In the genomic region with DNA sequence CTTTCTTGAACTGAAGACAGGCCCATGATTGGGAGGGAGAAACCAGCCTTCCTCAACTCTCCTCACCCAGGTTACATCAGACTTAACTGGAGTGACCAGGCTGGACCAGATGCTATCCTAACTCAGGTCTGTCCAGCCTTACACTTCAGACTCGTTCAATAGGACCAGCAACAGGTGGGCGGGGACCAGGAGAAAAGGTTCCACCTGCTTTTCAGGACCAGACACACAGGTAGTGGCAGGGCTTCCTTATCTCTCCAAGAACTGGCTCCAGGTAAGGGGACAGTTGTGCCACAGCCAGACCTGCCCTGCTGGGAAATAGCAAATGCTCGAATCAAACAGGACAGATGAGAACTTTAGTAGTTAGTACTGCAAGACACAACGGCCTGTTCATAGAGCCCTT, we compare ENCODE assay signal across 10 mouse cellular contexts.
DNase-seq lines count a peak whose midpoint lies in the region; ATAC-seq and TF ChIP-seq lines count a peak whose summit lies in the region.
"Had no signal": no experiment of that assay in that cellular context is flagged by ENCODE, and none has a peak within 500 bp of the region (broad histone marks: within the 10 kb centered on the region; RNA-seq: fewer than 3 reads in every experiment).

No protein-coding gene starts in this region.

- H3K9me3 ChIP-seq in heart, embryonic 15.5 days (replicated peaks), result no peaks in the 10 kb centered on the region
- no peaks in the 10 kb centered on the region for H3K9me3 ChIP-seq in lung, embryonic 16.5 days (ENCODE audit: control insufficient read depth, low read length)
- no peaks in the 10 kb centered on the region for H3K9me3 ChIP-seq in embryonic facial prominence, embryonic 14.5 days (ENCODE audit: control insufficient read depth, low read length)
- H3K9me3 ChIP-seq in limb, embryonic 14.5 days (ENCODE audit: control insufficient read depth, low read length), result no peaks in the 10 kb centered on the region

- H3K4me2 ChIP-seq in heart, embryonic 15.5 days, result peak overlapping the region; percentile 56
- H3K4me2 ChIP-seq in lung, embryonic 16.5 days (ENCODE audit: low read depth, low read length), result peak overlapping the region; percentile 56
- peak overlapping the region; percentile 49 for H3K4me2 ChIP-seq in embryonic facial prominence, embryonic 14.5 days (ENCODE audit: low read depth, low read length)
- 0 out of 2 replicates have a peak overlapping the region, but pooled peaks have one; percentile 22 for H3K4me2 ChIP-seq in limb, embryonic 14.5 days (replicated peaks; ENCODE audit: low read depth, low read length, severe bottlenecking)

- no peak overlapping the region for H3K27ac ChIP-seq in heart, embryonic 15.5 days
- H3K27ac ChIP-seq in lung, embryonic 16.5 days (ENCODE audit: low read length), result no peak overlapping the region
- H3K27ac ChIP-seq in embryonic facial prominence, embryonic 14.5 days (replicated peaks; ENCODE audit: low read depth, low read length), result no peak overlapping the region
- H3K27ac ChIP-seq in limb, embryonic 14.5 days (replicated peaks; ENCODE audit: low read depth, low read length), result no peak overlapping the region

- peaks cover 42% of the 10 kb centered on the region for H3K4me1 ChIP-seq in heart, embryonic 15.5 days (replicated peaks)
- peaks cover 31% of the 10 kb centered on the region for H3K4me1 ChIP-seq in lung, embryonic 16.5 days (replicated peaks; ENCODE audit: control insufficient read depth, insufficient read depth, low read length)
- peaks cover 11% of the 10 kb centered on the region for H3K4me1 ChIP-seq in embryonic facial prominence, embryonic 14.5 days (ENCODE audit: control insufficient read depth, insufficient read depth, low read length)
- H3K4me1 ChIP-seq in limb, embryonic 14.5 days (ENCODE audit: control insufficient read depth, insufficient read depth, low read length), result peaks cover 25% of the 10 kb centered on the region

- H3K4me3 ChIP-seq in heart, embryonic 15.5 days, result peak overlapping the region; percentile 58; the same call in 1 of the 2 replicates
- H3K4me3 ChIP-seq in lung, embryonic 16.5 days (ENCODE audit: low read length), result peak overlapping the region; percentile 44
- H3K4me3 ChIP-seq in embryonic facial prominence, embryonic 14.5 days (ENCODE audit: low read depth, low read length), result no peak overlapping the region
- no peak overlapping the region for H3K4me3 ChIP-seq in limb, embryonic 14.5 days (replicated peaks; ENCODE audit: low read length)

- TF ChIP-seq POLR2A in limb, embryonic 14.5 days (IDR thresholded peaks at IDR 0.05; ENCODE audit: borderline replicate concordance, extremely low read depth, insufficient read depth, insufficient read length), result no peak

- no peak for DNase-seq in heart, postnatal 14 days
- no peak for DNase-seq in lung, adult 18-20 months
- DNase-seq in embryonic facial prominence, embryonic 14.5 days (ENCODE audit: low spot score), result no peak
- no peak for DNase-seq in limb, embryonic 14.5 days (ENCODE audit: low spot score)
- DNase-seq in adrenal gland, postnatal 4 days (ENCODE audit: low spot score in 2 of 2), result no peak
- no peak for DNase-seq in kidney, postnatal 4 days
- DNase-seq: kidney, adult 9 months had no signal

- WGBS in heart, embryonic 15.5 days, result 64% methylated on average over 4 of the region's 4 CpGs
- 60% methylated on average over 4 of the region's 4 CpGs for WGBS in lung, embryonic 16.5 days
- WGBS in embryonic facial prominence, embryonic 14.5 days, result 71% methylated on average over 4 of the region's 4 CpGs
- WGBS in limb, embryonic 14.5 days, result 71% methylated on average over 4 of the region's 4 CpGs

- no peaks in the 10 kb centered on the region for H3K27me3 ChIP-seq in heart, embryonic 15.5 days
- H3K27me3 ChIP-seq in lung, embryonic 16.5 days (ENCODE audit: control insufficient read depth, insufficient read depth, low read depth, low read length), result no peaks in the 10 kb centered on the region
- no peaks in the 10 kb centered on the region for H3K27me3 ChIP-seq in embryonic facial prominence, embryonic 14.5 days (replicated peaks; ENCODE audit: control insufficient read depth, insufficient read depth, low read length)
- H3K27me3 ChIP-seq in limb, embryonic 14.5 days (ENCODE audit: control insufficient read depth, insufficient read depth, low read length), result no peaks in the 10 kb centered on the region

- no peak overlapping the region for H3K9ac ChIP-seq in heart, embryonic 15.5 days
- H3K9ac ChIP-seq in lung, embryonic 16.5 days (ENCODE audit: low read length), result no peak overlapping the region
- H3K9ac ChIP-seq in embryonic facial prominence, embryonic 14.5 days (ENCODE audit: low read depth, low read length), result no peak overlapping the region
- no peak overlapping the region for H3K9ac ChIP-seq in limb, embryonic 14.5 days (ENCODE audit: low read depth, low read length, severe bottlenecking)

- intact Hi-C loops in heart, postnatal 14 days (cut with DNase I), result loop anchor here (2.0 kb wide), 1 partner anchor 31 kb away; no protein-coding TSS in a partner anchor

- ATAC-seq in heart, embryonic 15.5 days (replicated peaks; ENCODE audit: insufficient number of reproducible peaks, insufficient read depth, low FRiP score, low read depth), result no peak
- no peak for ATAC-seq in lung, embryonic 16.5 days (ENCODE audit: low read depth)
- no peak for ATAC-seq in embryonic facial prominence, embryonic 14.5 days (ENCODE audit: low read depth)
- no peak for ATAC-seq in limb, embryonic 14.5 days (ENCODE audit: low FRiP score, low read depth)
- ATAC-seq: activated CD4-positive, CD25-positive, alpha-beta regulatory T cell, adult 4 months had no signal

- no peaks in the 10 kb centered on the region for H3K36me3 ChIP-seq in heart, embryonic 15.5 days
- no peaks in the 10 kb centered on the region for H3K36me3 ChIP-seq in lung, embryonic 16.5 days (ENCODE audit: control insufficient read depth, insufficient read depth, low read length)
- H3K36me3 ChIP-seq in embryonic facial prominence, embryonic 14.5 days (ENCODE audit: control insufficient read depth, insufficient read depth, low read length), result no peaks in the 10 kb centered on the region
- no peaks in the 10 kb centered on the region for H3K36me3 ChIP-seq in limb, embryonic 14.5 days (ENCODE audit: control insufficient read depth, insufficient read depth, low read length)

Comparison
In these comparisons a context has a peak if more than half of its experiments do, and no peak if none do; other contexts are left out.
1. H3K4me3 ChIP-seq: peak in heart, embryonic 15.5 days (single experiment) and lung, embryonic 16.5 days (single experiment); none in embryonic facial prominence, embryonic 14.5 days (single experiment) and limb, embryonic 14.5 days (single experiment).
2. Peak in every context shown above with its lines, with median percentiles within 50 percentile points of each other: H3K4me2 ChIP-seq.